Comparison of ENCODE assay signal across 27 mouse cellular contexts in the genomic region with DNA sequence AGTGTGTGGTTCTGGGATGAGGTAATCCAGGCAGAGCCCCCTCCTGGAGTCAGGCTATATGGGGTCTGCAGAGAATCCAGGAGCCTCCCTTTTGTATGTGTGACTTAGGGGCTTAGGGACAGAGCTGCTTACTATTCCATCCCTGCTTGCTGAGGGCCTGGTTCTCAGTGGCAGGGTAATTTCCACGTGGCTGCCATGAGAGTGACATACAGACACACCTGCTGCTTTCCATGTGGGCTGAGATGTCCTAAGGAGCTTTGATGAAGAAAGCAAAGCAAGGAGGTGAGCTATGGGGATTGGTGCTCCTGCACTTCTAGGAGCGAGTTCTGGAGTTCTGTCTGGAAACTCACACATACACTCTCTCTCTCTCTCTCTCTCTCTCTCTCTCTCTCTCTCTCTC.
DNase-seq lines count a peak whose midpoint lies in the region; ATAC-seq lines count a peak whose summit lies in the region.
"Had no signal": no experiment of that assay in that cellular context is flagged by ENCODE, and none has a peak within 500 bp of the region (broad histone marks: within the 10 kb centered on the region; RNA-seq: fewer than 3 reads in every experiment).

No protein-coding gene starts in this region.

- H3K9ac ChIP-seq in hindbrain, embryonic 12.5 days, result 0 out of 2 replicates have a peak overlapping the region, but pooled peaks have one; percentile 32
- no peak overlapping the region for H3K9ac ChIP-seq in hindbrain, embryonic 16.5 days (ENCODE audit: low read depth, low read length)
- H3K9ac ChIP-seq in midbrain, embryonic 11.5 days (ENCODE audit: low read length), result no peak overlapping the region
- H3K9ac ChIP-seq in midbrain, embryonic 16.5 days (ENCODE audit: low read depth, low read length), result no peak overlapping the region
- no peak overlapping the region for H3K9ac ChIP-seq in liver, embryonic 16.5 days (ENCODE audit: low read depth, low read length)
- H3K9ac ChIP-seq: forebrain, embryonic 15.5 days; stomach, embryonic 15.5 days had no signal

- no peaks in the 10 kb centered on the region for H3K9me3 ChIP-seq in hindbrain, embryonic 12.5 days (replicated peaks)
- H3K9me3 ChIP-seq in hindbrain, embryonic 16.5 days (ENCODE audit: control insufficient read depth, low read length), result no peaks in the 10 kb centered on the region
- H3K9me3 ChIP-seq in midbrain, embryonic 11.5 days (ENCODE audit: control insufficient read depth, low read length), result no peaks in the 10 kb centered on the region
- no peaks in the 10 kb centered on the region for H3K9me3 ChIP-seq in midbrain, embryonic 16.5 days (replicated peaks; ENCODE audit: control insufficient read depth, low read length, poor library complexity, severe bottlenecking)
- H3K9me3 ChIP-seq in liver, embryonic 16.5 days (replicated peaks; ENCODE audit: control insufficient read depth, low read length), result no peaks in the 10 kb centered on the region
- H3K9me3 ChIP-seq: forebrain, embryonic 15.5 days; G1E; heart, embryonic 13.5 days; megakaryocyte, embryonic 14.5 days; stomach, embryonic 15.5 days had no signal

- no peaks in the 10 kb centered on the region for H3K36me3 ChIP-seq in hindbrain, embryonic 12.5 days
- H3K36me3 ChIP-seq in hindbrain, embryonic 16.5 days (ENCODE audit: control insufficient read depth, insufficient read depth, low read length), result no peaks in the 10 kb centered on the region
- no peaks in the 10 kb centered on the region for H3K36me3 ChIP-seq in midbrain, embryonic 11.5 days (ENCODE audit: control insufficient read depth, insufficient read depth, low read length)
- H3K36me3 ChIP-seq in midbrain, embryonic 16.5 days (ENCODE audit: control insufficient read depth, insufficient read depth, low read length), result no peaks in the 10 kb centered on the region
- no peaks in the 10 kb centered on the region for H3K36me3 ChIP-seq in liver, embryonic 16.5 days (ENCODE audit: control insufficient read depth, insufficient read depth)
- H3K36me3 ChIP-seq: forebrain, embryonic 15.5 days; G1E; heart, embryonic 13.5 days; stomach, embryonic 15.5 days had no signal

- H3K4me1 ChIP-seq in hindbrain, embryonic 12.5 days, result peaks cover 23% of the 10 kb centered on the region
- H3K4me1 ChIP-seq in hindbrain, embryonic 16.5 days (ENCODE audit: control insufficient read depth, insufficient read depth, low read depth, low read length), result peaks cover 12% of the 10 kb centered on the region
- peaks cover 20% of the 10 kb centered on the region for H3K4me1 ChIP-seq in midbrain, embryonic 11.5 days (ENCODE audit: control insufficient read depth, insufficient read depth, low read length)
- H3K4me1 ChIP-seq in midbrain, embryonic 16.5 days (ENCODE audit: control insufficient read depth, insufficient read depth, low read length), result peaks cover 13% of the 10 kb centered on the region; the same call in 1 of the 2 replicates
- H3K4me1 ChIP-seq in liver, embryonic 16.5 days (ENCODE audit: control insufficient read depth, low read depth, low read length), result peaks cover 21% of the 10 kb centered on the region

- peak; percentile 1 for DNase-seq in adrenal gland, postnatal 14 days
- no peak for DNase-seq in adrenal gland, postnatal 10 days
- peak; percentile 70 for DNase-seq in midbrain, embryonic 11.5 days (ENCODE audit: low spot score, missing footprints)
- no peak for DNase-seq in gastrocnemius, postnatal 4 days (ENCODE audit: low spot score in 2 of 2)
- DNase-seq: adrenal gland, postnatal 36 days; cerebellum, adult 18-20 months; gastrocnemius, postnatal 25 days; heart, postnatal 10 days; kidney, adult 9 months; kidney, postnatal 10 days; layer of hippocampus, adult 9-11 months; lung, adult 18-20 months; lung, postnatal 4 days; midbrain, embryonic 14.5 days; right cerebral cortex, postnatal 25 days had no signal

- no peak for ATAC-seq in hindbrain, embryonic 12.5 days (ENCODE audit: low FRiP score)
- no peak for ATAC-seq in hindbrain, embryonic 16.5 days
- ATAC-seq in midbrain, embryonic 11.5 days (ENCODE audit: low FRiP score), result no peak
- no peak for ATAC-seq in midbrain, embryonic 16.5 days
- ATAC-seq in liver, embryonic 16.5 days (ENCODE audit: low read depth), result no peak
- ATAC-seq: Patski had no signal

- H3K4me2 ChIP-seq in hindbrain, embryonic 12.5 days (replicated peaks), result no peak overlapping the region
- H3K4me2 ChIP-seq in hindbrain, embryonic 16.5 days (ENCODE audit: low read length), result no peak overlapping the region
- H3K4me2 ChIP-seq in midbrain, embryonic 11.5 days, result no peak overlapping the region
- H3K4me2 ChIP-seq in midbrain, embryonic 16.5 days (ENCODE audit: low read length), result no peak overlapping the region
- H3K4me2 ChIP-seq in liver, embryonic 16.5 days (ENCODE audit: low read depth, low read length), result no peak overlapping the region
- H3K4me2 ChIP-seq: forebrain, embryonic 15.5 days; heart, embryonic 13.5 days; stomach, embryonic 15.5 days had no signal

- no peak overlapping the region for H3K4me3 ChIP-seq in hindbrain, embryonic 12.5 days
- no peak overlapping the region for H3K4me3 ChIP-seq in hindbrain, embryonic 16.5 days (ENCODE audit: low read length)
- no peak overlapping the region for H3K4me3 ChIP-seq in midbrain, embryonic 11.5 days (ENCODE audit: low read depth, low read length)
- no peak overlapping the region for H3K4me3 ChIP-seq in midbrain, embryonic 16.5 days (ENCODE audit: low read depth, low read length)
- H3K4me3 ChIP-seq in liver, embryonic 16.5 days (ENCODE audit: low read depth, low read length), result no peak overlapping the region
- H3K4me3 ChIP-seq: erythroblast, embryonic 14.5 days; forebrain, embryonic 15.5 days; heart, adult 2 months; heart, embryonic 13.5 days; megakaryocyte, embryonic 14.5 days; stomach, embryonic 15.5 days had no signal

- 0 out of 2 replicates have a peak, but pooled peaks cover 4% of the 10 kb centered on the region for H3K27me3 ChIP-seq in hindbrain, embryonic 12.5 days
- no peaks in the 10 kb centered on the region for H3K27me3 ChIP-seq in hindbrain, embryonic 16.5 days (replicated peaks; ENCODE audit: control insufficient read depth, insufficient read depth, low read length)
- no peaks in the 10 kb centered on the region for H3K27me3 ChIP-seq in midbrain, embryonic 11.5 days (ENCODE audit: control insufficient read depth, insufficient read depth, low read length)
- H3K27me3 ChIP-seq in midbrain, embryonic 16.5 days (ENCODE audit: control insufficient read depth, insufficient read depth, low read depth, low read length), result no peaks in the 10 kb centered on the region
- H3K27me3 ChIP-seq in liver, embryonic 16.5 days (ENCODE audit: control insufficient read depth, insufficient read depth, low read depth, low read length), result no peaks in the 10 kb centered on the region
- H3K27me3 ChIP-seq: forebrain, embryonic 15.5 days; heart, embryonic 13.5 days; megakaryocyte, embryonic 14.5 days; Patski; stomach, embryonic 15.5 days had no signal

- 58% methylated on average over 2 of the region's 2 CpGs for WGBS in hindbrain, embryonic 12.5 days
- WGBS in hindbrain, embryonic 16.5 days, result 60% methylated on average over 2 of the region's 2 CpGs
- WGBS in midbrain, embryonic 11.5 days, result 47% methylated on average over 2 of the region's 2 CpGs
- WGBS in midbrain, embryonic 16.5 days, result 51% methylated on average over 2 of the region's 2 CpGs
- 38% methylated on average over 2 of the region's 2 CpGs for WGBS in liver, embryonic 16.5 days (ENCODE audit: insufficient replicate concordance)

- H3K27ac ChIP-seq in hindbrain, embryonic 12.5 days, result no peak overlapping the region
- H3K27ac ChIP-seq in hindbrain, embryonic 16.5 days (ENCODE audit: low read depth, low read length), result no peak overlapping the region; the same call in 1 of the 2 replicates
- no peak overlapping the region for H3K27ac ChIP-seq in midbrain, embryonic 11.5 days (ENCODE audit: low read depth, low read length)
- H3K27ac ChIP-seq in midbrain, embryonic 16.5 days (ENCODE audit: low read length), result no peak overlapping the region
- 0 out of 2 replicates have a peak overlapping the region, but pooled peaks have one; percentile 24 for H3K27ac ChIP-seq in liver, embryonic 16.5 days (ENCODE audit: low read length)
- H3K27ac ChIP-seq: forebrain, embryonic 15.5 days; heart, adult 2 months; stomach, embryonic 15.5 days had no signal

Comparison
In these comparisons a context has a peak if more than half of its experiments do, and no peak if none do; other contexts are left out.
1. DNase-seq: peak in adrenal gland, postnatal 14 days (single experiment) and midbrain, embryonic 11.5 days (single experiment); none in adrenal gland, postnatal 10 days (single experiment) and gastrocnemius, postnatal 4 days (0 of 2).